Mouse (Mus musculus): ENCODE results near the gene Rnasek. TPM values are rescaled to one million over a fixed set of nuclear protein-coding genes. Genes with fewer than 3 reads are reported as not detected.

The Rnasek gene
- polyA plus RNA-seq, 1 experiment from 2014 or later = 140 TPM

DNA sequence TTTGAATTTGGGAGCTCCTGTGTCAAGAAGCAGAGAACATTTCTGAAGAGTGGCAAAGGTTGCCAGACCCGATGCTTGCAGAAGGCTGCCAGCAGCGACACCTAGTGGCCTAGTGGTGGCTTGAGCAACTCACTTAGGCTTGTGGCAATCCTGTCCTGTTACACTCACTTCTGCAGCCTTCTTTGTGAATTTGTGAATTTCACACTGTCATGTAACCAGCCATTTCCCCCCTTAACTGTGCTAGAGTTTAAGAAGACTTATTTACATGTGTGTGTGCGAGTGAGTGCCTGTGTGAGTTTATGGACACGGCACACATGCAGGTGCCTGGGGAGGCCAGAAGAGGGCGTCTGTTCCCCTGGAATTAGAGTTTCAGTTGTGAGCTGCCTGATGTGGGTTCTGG lies 38.0 kb downstream of the Rnasek start:
- Histone ChIP-seq H3K9me3 (ENCODE audit: low read depth, low read length) (no peaks in the 10 kb centered on the region), H3K27me3 (ENCODE audit: insufficient read depth, low read length) (no peaks in the 10 kb centered on the region), H3K36me3 (ENCODE audit: insufficient read depth) (no peaks in the 10 kb centered on the region), H3K27ac (ENCODE audit: low read depth) (no peak overlapping the region), H3K4me2 (no peak overlapping the region), H3K4me3 (ENCODE audit: low read depth, low read length) (no peak overlapping the region), H3K9ac (no peak overlapping the region), H3K4me1 (ENCODE audit: insufficient read depth) (no peaks in the 10 kb centered on the region)
- WGBS = 36% methylated on average over 5 of the region's 5 CpGs
- DNase-seq = peak; percentile 95
- ATAC-seq (ENCODE audit: insufficient read depth) = peak; percentile 41; the same call in 1 of the 2 replicates
- TF ChIP-seq CTCF (IDR thresholded peaks at IDR 0.05; ENCODE audit: low read depth) = peak; percentile 95

- Histone ChIP-seq H3K9me3 (ENCODE audit: low read depth, low read length) (no peaks in the 10 kb centered on the region), H3K9ac (no peak overlapping the region), H3K4me2 (no peak overlapping the region), H3K27me3 (ENCODE audit: insufficient read depth, low read length) (no peaks in the 10 kb centered on the region), H3K4me1 (ENCODE audit: insufficient read depth) (no peaks in the 10 kb centered on the region), H3K36me3 (ENCODE audit: insufficient read depth) (no peaks in the 10 kb centered on the region), H3K4me3 (ENCODE audit: low read depth, low read length) (no peak overlapping the region), H3K27ac (ENCODE audit: low read depth) (no peak overlapping the region)
- no peak for DNase-seq
- no peak for ATAC-seq (ENCODE audit: insufficient read depth)
- WGBS = 61% methylated on average over 5 of the region's 5 CpGs
- TF ChIP-seq CTCF (IDR thresholded peaks at IDR 0.05; ENCODE audit: low read depth) = no peak
These were observed 39.5 kb downstream of the Rnasek start for GRCm38 (mm10) chr11:70200036-70200608.

DNA sequence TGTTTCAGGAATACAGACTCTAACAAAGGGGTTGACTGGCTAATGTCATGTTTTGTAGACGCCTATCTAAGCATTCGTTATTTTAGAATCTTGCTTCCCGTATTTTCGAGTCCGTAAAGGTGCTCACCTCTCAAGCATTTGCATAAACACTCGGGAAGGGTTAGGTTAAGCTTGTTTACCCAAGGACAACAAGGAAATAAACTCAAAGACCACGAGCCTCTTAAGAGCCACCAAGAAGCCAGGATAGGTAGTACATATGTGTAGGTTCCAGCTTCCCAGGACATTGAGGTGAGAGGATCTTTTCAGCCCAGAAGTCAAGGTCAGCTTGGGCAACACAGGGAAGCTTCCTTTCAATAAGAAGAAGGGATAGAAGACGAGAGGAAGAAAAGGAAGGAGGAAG lies 40.5 kb downstream of the Rnasek start:
- no peak overlapping the region for H3K4me2 ChIP-seq
- H3K9ac ChIP-seq = no peak overlapping the region
- no peaks in the 10 kb centered on the region for H3K4me1 ChIP-seq (ENCODE audit: insufficient read depth)
- H3K9me3 ChIP-seq (ENCODE audit: low read depth, low read length) = no peaks in the 10 kb centered on the region
- no peak overlapping the region for H3K27ac ChIP-seq (ENCODE audit: low read depth)
- no peak overlapping the region for H3K4me3 ChIP-seq (ENCODE audit: low read depth, low read length)
- ATAC-seq (ENCODE audit: insufficient read depth) = no peak
- no peaks in the 10 kb centered on the region for H3K36me3 ChIP-seq (ENCODE audit: insufficient read depth)
- no peaks in the 10 kb centered on the region for H3K27me3 ChIP-seq (ENCODE audit: insufficient read depth, low read length)
- no peak for TF ChIP-seq CTCF (IDR thresholded peaks at IDR 0.05; ENCODE audit: low read depth)
- no peak for DNase-seq
- 68% methylated on average over 8 of the region's 8 CpGs for whole genome bisulfite sequencing

GRCm38 (mm10) chr11:70198332-70198731 lies 41.3 kb downstream of the Rnasek start:
- Histone ChIP-seq H3K4me1 (ENCODE audit: insufficient read depth) (peaks cover 4% of the 10 kb centered on the region; the same call in 1 of the 2 replicates), H3K36me3 (ENCODE audit: insufficient read depth) (no peaks in the 10 kb centered on the region), H3K4me3 (ENCODE audit: low read depth, low read length) (no peak overlapping the region), H3K27ac (ENCODE audit: low read depth) (no peak overlapping the region), H3K9me3 (ENCODE audit: low read depth, low read length) (no peaks in the 10 kb centered on the region), H3K27me3 (ENCODE audit: insufficient read depth, low read length) (no peaks in the 10 kb centered on the region), H3K9ac (no peak overlapping the region), H3K4me2 (no peak overlapping the region)
- WGBS = 78% methylated on average over 3 of the region's 3 CpGs
- TF ChIP-seq CTCF (IDR thresholded peaks at IDR 0.05; ENCODE audit: low read depth) = no peak
- no peak for DNase-seq
- no peak for ATAC-seq (ENCODE audit: insufficient read depth)

- WGBS = 27% methylated on average over 11 of the region's 11 CpGs
- peak; percentile 74 for DNase-seq
These were observed 46.0 kb downstream of the Rnasek start for GRCm38 (mm10) chr11:70193354-70194285.

DNA sequence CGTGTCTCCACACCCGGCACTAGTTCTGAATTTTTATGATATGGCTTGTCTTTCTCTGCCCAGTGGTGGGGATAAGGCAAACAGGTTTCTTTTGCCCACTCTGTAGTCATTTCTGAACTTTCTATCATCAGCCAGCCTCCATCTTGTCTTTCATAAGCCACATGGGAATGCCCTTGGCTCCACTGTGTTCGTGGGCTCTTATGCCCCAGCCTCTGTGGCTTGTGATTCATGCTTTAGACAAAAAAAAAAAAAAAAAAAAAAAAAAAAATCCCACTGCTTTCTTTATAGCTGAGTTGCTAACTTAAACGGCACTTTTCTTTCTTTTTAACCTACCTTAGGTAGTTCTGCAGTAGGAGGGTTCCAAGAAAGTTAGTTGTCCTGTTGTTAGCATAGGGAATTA lies 47.5 kb downstream of the Rnasek start:
- no peaks in the 10 kb centered on the region for H3K27me3 ChIP-seq (ENCODE audit: insufficient read depth, low read length)
- H3K4me3 ChIP-seq (ENCODE audit: low read depth, low read length) = no peak overlapping the region
- no peak overlapping the region for H3K27ac ChIP-seq (ENCODE audit: low read depth)
- H3K36me3 ChIP-seq (ENCODE audit: insufficient read depth) = no peaks in the 10 kb centered on the region
- no peak for TF ChIP-seq CTCF (IDR thresholded peaks at IDR 0.05; ENCODE audit: low read depth)
- H3K9ac ChIP-seq = no peak overlapping the region
- no peaks in the 10 kb centered on the region for H3K9me3 ChIP-seq (ENCODE audit: low read depth, low read length)
- 78% methylated on average over 4 of the region's 4 CpGs for WGBS
- DNase-seq = no peak
- H3K4me1 ChIP-seq (ENCODE audit: insufficient read depth) = peaks cover 10% of the 10 kb centered on the region; the same call in 1 of the 2 replicates
- ATAC-seq (ENCODE audit: insufficient read depth) = no peak
- no peak overlapping the region for H3K4me2 ChIP-seq

More at GRCm38 (mm10) chr11:70193354-70194285, 46.0 kb downstream of the Rnasek start:
- TF ChIP-seq CTCF (IDR thresholded peaks at IDR 0.05; ENCODE audit: low read depth) = no peak
- no peaks in the 10 kb centered on the region for H3K9me3 ChIP-seq (ENCODE audit: low read depth, low read length)
- H3K9ac ChIP-seq = no peak overlapping the region
- ATAC-seq (ENCODE audit: insufficient read depth) = 0 out of 2 replicates have a peak, but pooled peaks have one; percentile 28
- no peaks in the 10 kb centered on the region for H3K36me3 ChIP-seq (ENCODE audit: insufficient read depth)
- no peak overlapping the region for H3K4me3 ChIP-seq (ENCODE audit: low read depth, low read length)
- H3K27ac ChIP-seq (ENCODE audit: low read depth) = peak overlapping the region; percentile 58; the same call in 1 of the 2 replicates
- H3K4me2 ChIP-seq = no peak overlapping the region
- peaks cover 10% of the 10 kb centered on the region; the same call in 1 of the 2 replicates for H3K4me1 ChIP-seq (ENCODE audit: insufficient read depth)
- no peaks in the 10 kb centered on the region for H3K27me3 ChIP-seq (ENCODE audit: insufficient read depth, low read length)

- no peak overlapping the region for H3K9ac ChIP-seq
- H3K9me3 ChIP-seq (ENCODE audit: low read depth, low read length) = no peaks in the 10 kb centered on the region
- no peak for ATAC-seq (ENCODE audit: insufficient read depth)
- no peak overlapping the region for H3K4me2 ChIP-seq
- DNase-seq = no peak
- peaks cover 10% of the 10 kb centered on the region; the same call in 1 of the 2 replicates for H3K4me1 ChIP-seq (ENCODE audit: insufficient read depth)
- H3K4me3 ChIP-seq (ENCODE audit: low read depth, low read length) = no peak overlapping the region
- no peaks in the 10 kb centered on the region for H3K27me3 ChIP-seq (ENCODE audit: insufficient read depth, low read length)
- 80% methylated on average over 6 of the region's 6 CpGs for WGBS
- TF ChIP-seq CTCF (IDR thresholded peaks at IDR 0.05; ENCODE audit: low read depth) = no peak
- no peaks in the 10 kb centered on the region for H3K36me3 ChIP-seq (ENCODE audit: insufficient read depth)
- H3K27ac ChIP-seq (ENCODE audit: low read depth) = no peak overlapping the region
These were observed 48.5 kb downstream of the Rnasek start for GRCm38 (mm10) chr11:70191188-70191587.

Measured in lung, embryonic 14.5 days (tissue).